Mouse (Mus musculus): ENCODE data around the gene Gm17662. TPM values are rescaled to one million over a fixed set of nuclear protein-coding genes. Genes with fewer than 3 reads are reported as not detected.

Gene Gm17662
- total and polyA plus RNA-seq, 3 experiments, result not detected

DNA sequence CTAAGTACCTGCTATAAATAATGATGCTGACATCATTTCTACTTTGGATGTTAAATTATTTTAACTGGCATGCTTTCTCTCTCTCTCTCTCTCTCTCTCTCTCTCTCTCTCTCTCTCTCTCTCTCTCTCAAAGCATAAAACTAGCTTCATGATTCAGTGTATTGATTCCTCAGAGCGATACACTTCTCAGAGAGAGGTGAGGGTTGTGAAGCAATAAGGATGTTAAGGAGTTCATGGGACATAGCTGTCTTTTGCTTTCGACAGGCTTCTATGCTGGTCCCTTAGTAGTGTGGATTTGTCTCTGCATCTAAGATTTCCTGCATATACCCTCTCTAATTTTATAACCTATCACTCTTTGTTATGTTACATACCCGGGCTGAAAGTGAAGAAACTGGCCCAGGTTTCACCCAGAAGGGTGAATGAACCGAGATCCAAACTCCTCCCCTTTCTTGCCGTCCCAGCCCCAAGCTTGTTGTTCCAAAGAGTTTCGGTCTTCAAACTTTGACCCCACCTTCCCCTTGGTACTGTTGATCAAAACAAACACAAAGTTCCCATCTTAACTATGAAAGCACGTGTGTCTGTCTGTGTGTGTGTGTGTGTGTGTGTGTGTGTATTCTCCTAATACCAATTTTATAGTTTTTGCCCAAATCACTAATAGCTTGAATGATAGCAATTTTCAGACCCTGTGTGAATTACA, 32.6 kb upstream of the Gm17662 start:
- DNase-seq (ENCODE audit: low read depth, low spot score), result no peak
- TF ChIP-seq MYB (IDR thresholded peaks at IDR 0.05; ENCODE audit: low read depth, low read length), result no peak
- no peak for TF ChIP-seq CTCF (IDR thresholded peaks at IDR 0.05 in 2 of 3, conservative IDR thresholded peaks at IDR 0.05 in 1 of 3; ENCODE audit: control insufficient read depth in 1 of 3, insufficient read depth in 1 of 3, low read depth in 2 of 3, low read length in 3 of 3, poor library complexity in 1 of 3, severe bottlenecking in 1 of 3)
- TF ChIP-seq TCF12 (IDR thresholded peaks at IDR 0.05; ENCODE audit: low read depth, low read length), result no peak
- no peak for TF ChIP-seq MYC (IDR thresholded peaks at IDR 0.05; ENCODE audit: low read depth, low read length)
- no peak for TF ChIP-seq HCFC1 (IDR thresholded peaks at IDR 0.05; ENCODE audit: low read depth, low read length)
- no peak for TF ChIP-seq NELFE (IDR thresholded peaks at IDR 0.05; ENCODE audit: low read depth, low read length)
- TF ChIP-seq GATA1 (IDR thresholded peaks at IDR 0.05; ENCODE audit: low read depth, low read length), result no peak
- no peak for TF ChIP-seq USF1 (IDR thresholded peaks at IDR 0.05; ENCODE audit: low read depth, low read length)
- TF ChIP-seq POLR2AphosphoS5 (IDR thresholded peaks at IDR 0.05; ENCODE audit: borderline replicate concordance, low read depth, low read length), result no peak
- no peak for TF ChIP-seq UBTF (IDR thresholded peaks at IDR 0.05; ENCODE audit: borderline replicate concordance, insufficient read depth, low read depth, low read length)
- no peak for TF ChIP-seq MAFK (IDR thresholded peaks at IDR 0.05; ENCODE audit: borderline replicate concordance, low read depth, low read length)
- no peak for TF ChIP-seq KAT2A (conservative IDR thresholded peaks at IDR 0.05; ENCODE audit: low read depth, low read length)
- TF ChIP-seq USF2 (IDR thresholded peaks at IDR 0.05; ENCODE audit: borderline replicate concordance in 1 of 2, insufficient read depth in 1 of 2, low read depth in 1 of 2, low read length in 2 of 2), result no peak
- no peak overlapping the region for H3K9ac ChIP-seq (ENCODE audit: control insufficient read depth, low read depth, low read length, poor library complexity, severe bottlenecking)
- H3K4me1 ChIP-seq (ENCODE audit: control insufficient read depth in 1 of 2, insufficient read depth in 2 of 2, low read length in 2 of 2), result no peaks in the 10 kb centered on the region
- H3K9me3 ChIP-seq (replicated peaks; ENCODE audit: insufficient read depth, low read length), result no peaks in the 10 kb centered on the region
- H3K79me2 ChIP-seq (ENCODE audit: control insufficient read depth, insufficient read depth, low read length, poor library complexity), result no peaks in the 10 kb centered on the region
- no peaks in the 10 kb centered on the region for H3K36me3 ChIP-seq (ENCODE audit: control insufficient read depth in 1 of 2, insufficient read depth in 2 of 2, low read length in 2 of 2)
- no peaks in the 10 kb centered on the region for H3K27me3 ChIP-seq (ENCODE audit: control insufficient read depth in 1 of 2, insufficient read depth in 2 of 2, low read length in 2 of 2)
- no peak overlapping the region for H3K4me3 ChIP-seq (ENCODE audit: control insufficient read depth in 1 of 2, insufficient read depth in 1 of 2, low read depth in 2 of 2, low read length in 2 of 2)
- no peak overlapping the region for H3K27ac ChIP-seq (ENCODE audit: control insufficient read depth, low read depth, low read length)

GRCm38 (mm10) chr4:104828939-104829338, 28.2 kb upstream of the Gm17662 start:
- Histone ChIP-seq H3K27ac (ENCODE audit: control insufficient read depth, low read depth, low read length) (no peak overlapping the region), H3K27me3 (ENCODE audit: control insufficient read depth in 1 of 2, insufficient read depth in 2 of 2, low read length in 2 of 2) (no peaks in the 10 kb centered on the region), H3K4me1 (ENCODE audit: control insufficient read depth in 1 of 2, insufficient read depth in 2 of 2, low read length in 2 of 2) (no peaks in the 10 kb centered on the region), H3K4me3 (ENCODE audit: control insufficient read depth in 1 of 2, insufficient read depth in 1 of 2, low read depth in 2 of 2, low read length in 2 of 2) (no peak overlapping the region), H3K79me2 (ENCODE audit: control insufficient read depth, insufficient read depth, low read length, poor library complexity) (no peaks in the 10 kb centered on the region), H3K9ac (ENCODE audit: control insufficient read depth, low read depth, low read length, poor library complexity, severe bottlenecking) (no peak overlapping the region), H3K9me3 (replicated peaks; ENCODE audit: insufficient read depth, low read length) (no peaks in the 10 kb centered on the region), H3K36me3 (ENCODE audit: control insufficient read depth in 1 of 2, insufficient read depth in 2 of 2, low read length in 2 of 2) (no peaks in the 10 kb centered on the region)
- TF ChIP-seq POLR2AphosphoS2 (IDR thresholded peaks at IDR 0.05; ENCODE audit: low read length) (no peak), E2F4 (IDR thresholded peaks at IDR 0.05; ENCODE audit: borderline replicate concordance, low read depth, low read length) (no peak)
- DNase-seq (ENCODE audit: low read depth, low spot score), result no peak

All from MEL (cell line).